Mouse (Mus musculus) hindbrain, postnatal 0 days (tissue): ENCODE data around the gene Jaml. TPM values are rescaled to one million over a fixed set of nuclear protein-coding genes. Genes with fewer than 3 reads are reported as not detected.
A peak's percentile ranks its signal among the peaks of the same experiment; 100 is the strongest.

Experiments
- ATAC-seq: fragments of 200-750 bp; cut with Nextera tagmentation; 2 replicates; pipeline ENCODE4 v1.8.0; 2017; ENCODE audit warnings: mild to moderate bottlenecking, moderate TSS enrichment, moderate library complexity
- DNase-seq: peaks from one replicate; pipeline ENCODE4 v3.0.0-alpha.2; 2015; ENCODE audit warnings: low spot score
- H3K27ac ChIP-seq: fragments of 300-500 bp; sonication (generic); 2 replicates; pipeline ENCODE4 v1.5.1; 2014; ENCODE audit warnings: mild to moderate bottlenecking
- H3K27me3 ChIP-seq: fragments of 300-500 bp; sonication (generic); 2 replicates; pipeline ENCODE4 v1.6.1; 2014; ENCODE audit warnings: low read length, mixed read lengths; ENCODE audit not compliant: insufficient read depth
- H3K36me3 ChIP-seq: fragments of 300-500 bp; sonication (generic); 2 replicates; pipeline ENCODE4 v1.6.1; 2014; ENCODE audit warnings: low read length, mixed read lengths; ENCODE audit not compliant: insufficient read depth
- H3K4me1 ChIP-seq: fragments of 300-500 bp; sonication (generic); 2 replicates; pipeline ENCODE4 v1.6.1; 2014; ENCODE audit warnings: antibody characterized with exemption, low read length, mixed read lengths; ENCODE audit not compliant: insufficient read depth
- H3K4me2 ChIP-seq: fragments of 300-500 bp; sonication (generic); 2 replicates; pipeline ENCODE4 v1.6.1; 2014; ENCODE audit warnings: low read depth, mild to moderate bottlenecking, low read length, moderate library complexity, mixed read lengths
- H3K4me3 ChIP-seq: fragments of 300-500 bp; sonication (generic); 2 replicates; pipeline ENCODE4 v1.5.1; 2014; ENCODE audit warnings: low read length
- H3K9ac ChIP-seq: fragments of 300-500 bp; sonication (generic); replicated peaks from 2 replicates; pipeline ENCODE4 v1.6.1; 2014; ENCODE audit warnings: mild to moderate bottlenecking, low read length, moderate library complexity, mixed read lengths
- H3K9me3 ChIP-seq: fragments of 300-500 bp; sonication (generic); 2 replicates; pipeline ENCODE4 v1.6.1; 2016; ENCODE audit warnings: low read length, mixed read lengths
- CTCF ChIP-seq: IDR thresholded peaks from 2 replicates; pipeline ENCODE4 v1.5.1; 2016; ENCODE audit warnings: antibody characterized with exemption, control low read depth, low read depth
- WGBS: fragments of 180-500 bp; shearing (Covaris S2); extraction: QIAGEN DNeasy Blood & Tissue Kit; methylation state at CpG from one replicate; pipeline ENCODE4 v1.1.7; 2014; 5-methylcytosine and 5-hydroxymethylcytosine counted together
- polyA plus RNA-seq: library from polyadenylated mRNA; unstranded; fragments of >200 nt; fragmentation: Nextera tagmentation; extraction: Ambion mirVana; gene quantifications from 2 replicates; pipeline ENCODE4 v1.2.1, GENCODE M21; 2015
- total RNA-seq: library from RNA; depleted of rRNA; stranded (reverse); fragments of >200 nt; gene quantifications from 2 replicates; pipeline ENCODE4 v1.2.3, GENCODE M21; 2014

Gene Jaml
- total and polyA plus RNA-seq, 2 experiments from 2014 or later = 0.40 TPM; not detected in 1

DNA sequence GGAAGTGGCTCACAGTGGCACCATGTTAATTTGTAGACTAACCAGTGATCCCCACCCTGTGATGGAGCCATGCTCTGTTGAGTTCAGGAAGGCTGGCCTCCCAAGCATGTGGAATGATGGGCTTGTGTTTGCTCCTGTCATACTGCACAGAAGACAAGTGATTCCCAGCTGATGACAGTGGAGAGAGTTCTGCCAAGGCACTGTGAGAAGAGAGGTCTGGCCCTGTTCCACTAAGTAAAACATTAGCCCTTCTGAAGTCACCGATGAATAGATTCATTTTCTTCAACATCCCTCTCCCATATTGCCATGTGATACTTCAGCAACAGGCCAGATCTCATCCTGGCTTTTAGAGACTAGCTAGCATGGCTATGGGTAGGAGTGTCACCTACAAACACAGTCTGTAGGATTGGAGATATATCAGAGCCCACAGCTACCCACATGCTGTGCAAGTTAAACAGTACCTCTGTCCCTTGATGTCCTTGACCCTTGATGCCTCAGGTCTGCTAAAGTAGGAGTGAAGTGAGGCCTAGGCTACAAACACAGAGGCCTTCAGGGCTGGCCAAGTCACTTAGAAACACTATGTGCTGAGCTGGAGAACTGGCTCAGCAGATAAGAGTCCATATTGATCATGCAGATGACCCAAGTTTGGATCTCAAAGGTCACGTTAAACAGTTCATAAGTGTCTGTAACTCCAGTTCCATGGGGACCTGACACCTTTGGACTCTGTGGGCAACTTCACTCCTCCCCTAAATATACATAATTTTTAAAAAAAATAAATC lies 26.8 kb downstream of the Jaml start:
- DNase-seq (no peak), ATAC-seq (no peak)
- H3K27ac ChIP-seq = no peak overlapping the region
- no peak overlapping the region for H3K4me2 ChIP-seq
- H3K4me3 ChIP-seq = no peak overlapping the region
- no peaks in the 10 kb centered on the region for H3K9me3 ChIP-seq
- WGBS = 89% methylated on average over 2 of the region's 2 CpGs
- TF ChIP-seq CTCF = no peak
- no peaks in the 10 kb centered on the region for H3K36me3 ChIP-seq
- H3K4me1 ChIP-seq = no peaks in the 10 kb centered on the region
- no peaks in the 10 kb centered on the region for H3K27me3 ChIP-seq
- H3K9ac ChIP-seq = no peak overlapping the region

DNA sequence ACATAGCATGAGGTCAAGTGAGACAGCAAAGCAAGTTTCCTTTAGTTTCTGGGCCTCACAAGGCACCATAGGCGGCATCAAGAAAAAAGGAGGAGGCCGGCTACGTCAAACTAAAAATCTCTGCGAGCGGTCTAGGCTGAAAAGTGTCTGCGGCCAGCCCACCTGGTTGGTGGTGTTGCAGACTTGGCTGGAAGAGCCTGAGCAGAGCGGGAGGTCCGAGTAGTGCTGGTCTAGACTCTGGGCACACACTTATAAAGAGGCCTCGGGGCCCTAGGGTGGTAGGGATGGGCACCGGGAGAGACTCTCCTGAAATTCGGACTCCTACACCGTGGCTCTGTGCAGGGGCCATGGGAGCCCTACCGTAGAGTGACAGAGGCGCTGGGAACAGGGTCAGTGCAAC lies 36.7 kb downstream of the Jaml start:
- Histone ChIP-seq H3K9ac (peak overlapping the region; percentile 42), H3K4me3 (peak overlapping the region; percentile 43), H3K4me2 (peak overlapping the region; percentile 61), H3K36me3 (no peaks in the 10 kb centered on the region), H3K27me3 (no peaks in the 10 kb centered on the region), H3K9me3 (no peaks in the 10 kb centered on the region), H3K27ac (peak overlapping the region; percentile 32; the same call in 1 of the 2 replicates), H3K4me1 (peaks cover 15% of the 10 kb centered on the region)
- DNase-seq = peak; percentile 89
- ATAC-seq = peak; percentile 65
- TF ChIP-seq CTCF = no peak
- 2% methylated on average over 14 of the region's 14 CpGs for WGBS

DNA sequence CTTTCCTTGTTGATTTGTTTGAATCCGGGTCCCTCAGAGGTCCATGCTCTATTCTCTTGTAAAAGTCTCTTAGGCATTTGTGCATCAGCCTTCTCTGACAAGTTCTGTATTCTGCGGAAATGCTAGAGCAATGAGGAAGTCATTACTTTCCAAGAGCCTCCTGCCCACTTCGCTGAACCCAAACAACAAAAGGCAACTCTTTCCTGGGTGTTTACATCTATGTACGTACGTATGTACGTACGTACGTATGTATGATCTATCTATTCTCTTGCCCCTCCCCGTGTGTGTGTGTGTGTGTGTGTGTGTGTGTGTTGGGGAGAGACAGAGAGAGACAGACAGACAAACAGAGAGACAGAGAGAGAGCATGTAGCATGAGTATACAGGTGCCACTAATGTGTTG lies 37.8 kb downstream of the Jaml start:
- Histone ChIP-seq H3K4me3 (no peak overlapping the region), H3K4me1 (peaks cover 16% of the 10 kb centered on the region), H3K4me2 (no peak overlapping the region), H3K27me3 (no peaks in the 10 kb centered on the region), H3K9ac (no peak overlapping the region), H3K36me3 (no peaks in the 10 kb centered on the region), H3K9me3 (no peaks in the 10 kb centered on the region), H3K27ac (no peak overlapping the region)
- WGBS = 71% methylated on average over 9 of the region's 9 CpGs
- no peak for ATAC-seq
- no peak for TF ChIP-seq CTCF
- no peak for DNase-seq

DNA sequence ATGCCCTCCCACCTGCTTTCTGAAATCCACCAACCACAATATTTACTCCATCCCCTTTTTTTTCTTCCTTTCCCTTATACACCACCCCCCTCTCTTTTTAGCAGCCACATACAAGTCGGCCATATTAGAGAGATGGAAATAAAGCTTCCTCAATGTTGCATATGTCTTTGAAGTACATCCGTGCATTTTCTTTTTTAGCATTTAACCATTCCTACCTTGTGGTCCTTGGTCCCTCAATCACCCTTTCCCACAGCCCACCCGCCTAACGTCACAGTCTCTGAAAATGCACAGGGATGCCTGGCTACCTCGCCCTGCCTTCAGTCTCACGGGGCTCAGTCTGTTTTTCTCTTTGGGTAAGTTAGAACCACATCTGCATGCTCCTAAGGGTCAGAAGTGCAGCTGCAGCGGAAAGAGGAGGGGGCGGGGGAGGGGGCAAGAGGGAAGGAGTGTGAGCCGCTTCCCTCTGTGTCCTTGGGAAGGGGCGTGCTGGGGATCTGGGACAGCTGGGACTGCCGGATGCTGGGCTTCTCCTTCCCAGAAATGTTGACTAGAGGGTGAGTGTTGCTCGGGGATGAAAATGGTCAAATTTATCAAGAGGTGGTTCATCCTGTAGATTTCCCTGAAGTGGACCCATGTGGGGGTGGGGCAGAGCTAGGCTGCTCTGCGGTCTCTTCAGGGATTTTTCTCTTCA lies 38.9 kb downstream of the Jaml start, which contains the start of gene Scn2b:
Scn2b (plus strand) TSS at position 42 of the 691 bp plus-strand sequence.
- Histone ChIP-seq H3K9me3 (no peaks in the 10 kb centered on the region), H3K27me3 (no peaks in the 10 kb centered on the region), H3K27ac (peak within 1 kb of the TSS; percentile 94), H3K4me2 (peak within 1 kb of the TSS; percentile 71), H3K4me3 (peak within 1 kb of the TSS; percentile 73), H3K36me3 (no peaks in the 10 kb centered on the region), H3K9ac (peak within 1 kb of the TSS; percentile 96), H3K4me1 (peaks cover 21% of the 10 kb centered on the region)
- ATAC-seq (peak; percentile 74), DNase-seq (peak; percentile 66)
- WGBS = under 1% methylated on average over 13 of the region's 13 CpGs
- TF ChIP-seq CTCF = no peak

DNA sequence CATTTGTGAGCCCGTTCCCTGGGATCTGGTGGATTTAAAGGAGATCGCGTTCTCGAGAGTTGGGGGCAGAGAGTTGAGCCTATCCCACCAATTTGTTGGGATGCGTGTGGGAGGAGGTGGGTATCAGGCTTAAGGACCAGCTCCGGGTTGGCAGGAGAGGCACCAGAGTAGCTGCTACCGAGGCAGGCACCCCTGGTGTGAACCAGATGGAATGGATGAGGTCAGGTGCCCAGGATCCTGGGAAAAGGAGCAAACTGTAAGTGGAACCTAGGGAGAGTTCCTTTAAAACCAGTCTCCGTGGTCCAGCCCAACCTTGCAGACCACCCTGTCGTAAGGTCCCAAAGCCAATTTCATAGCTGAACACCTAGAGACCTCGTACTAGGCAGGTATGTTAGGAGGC lies 39.6 kb downstream of the Jaml start:
- ATAC-seq (no peak), DNase-seq (peak; percentile 25)
- no peaks in the 10 kb centered on the region for H3K27me3 ChIP-seq
- H3K4me3 ChIP-seq = peak overlapping the region; percentile 73
- no peaks in the 10 kb centered on the region for H3K9me3 ChIP-seq
- H3K4me2 ChIP-seq = peak overlapping the region; percentile 71
- no peak for TF ChIP-seq CTCF
- H3K9ac ChIP-seq = peak overlapping the region; percentile 96
- no peaks in the 10 kb centered on the region for H3K36me3 ChIP-seq
- H3K4me1 ChIP-seq = peaks cover 21% of the 10 kb centered on the region
- 15% methylated on average over 10 of the region's 10 CpGs for WGBS
- peak overlapping the region; percentile 94 for H3K27ac ChIP-seq

DNA sequence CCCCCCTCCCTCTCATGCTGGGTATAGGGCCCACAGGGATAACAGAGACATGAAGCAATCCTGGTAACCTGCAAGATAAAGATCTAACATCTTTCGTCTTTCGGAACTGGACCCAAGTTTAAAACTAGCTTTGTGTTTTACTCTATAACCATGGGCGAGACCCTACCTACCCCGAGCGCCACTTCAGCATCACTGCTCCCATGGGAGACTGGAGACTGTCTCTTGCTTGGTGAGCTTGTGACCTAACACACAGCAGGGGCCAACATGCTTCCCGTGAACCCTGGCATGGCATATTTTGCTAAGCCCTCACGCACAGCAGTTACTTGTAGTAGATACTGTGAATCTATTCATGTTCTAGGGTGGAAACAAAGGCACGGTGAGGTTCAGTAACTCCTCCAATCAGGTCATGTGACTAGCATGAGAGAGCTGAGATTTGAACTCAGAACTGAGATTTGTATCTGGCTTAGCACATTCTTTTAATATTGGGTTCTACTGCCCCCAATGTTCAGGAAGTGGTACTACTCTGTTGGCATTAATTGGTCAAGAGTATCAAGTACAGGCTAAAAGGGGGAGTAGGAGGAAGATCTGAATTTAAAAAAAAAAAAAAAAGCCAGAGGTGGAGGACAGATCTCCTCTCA lies 40.5 kb downstream of the Jaml start:
- Histone ChIP-seq H3K4me1 (peaks cover 21% of the 10 kb centered on the region), H3K4me3 (peak overlapping the region; percentile 73), H3K9me3 (no peaks in the 10 kb centered on the region), H3K36me3 (no peaks in the 10 kb centered on the region), H3K27ac (no peak overlapping the region), H3K9ac (0 out of 2 replicates have a peak overlapping the region, but pooled peaks have one; percentile 96), H3K4me2 (peak overlapping the region; percentile 71), H3K27me3 (no peaks in the 10 kb centered on the region)
- peak; percentile 41 for TF ChIP-seq CTCF
- DNase-seq (no peak), ATAC-seq (no peak)
- 94% methylated on average over 8 of the region's 8 CpGs for WGBS
